Mouse (Mus musculus) liver, embryonic 14.5 days (tissue): Measurements from ENCODE around the gene Lbr. TPM values are rescaled to one million over a fixed set of nuclear protein-coding genes. Genes with fewer than 3 reads are reported as not detected.

Source experiments
- ATAC-seq: fragments of 200-750 bp; cut with Nextera tagmentation; 2 replicates; pipeline ENCODE4 v1.8.0; 2017; ENCODE audit warnings: moderate number of reproducible peaks, mild to moderate bottlenecking, moderate library complexity; ENCODE audit not compliant: insufficient read depth
- DNase-seq, 3 experiments: peaks; one replicate each; pipeline ENCODE4 v3.0.0-alpha.2; 2012 to 2013; ENCODE audit warnings: low read depth in 3 of 3, low spot score in 3 of 3
- H3K27ac ChIP-seq: fragments of 300-500 bp; sonication (generic); 2 replicates; pipeline ENCODE4 v1.5.1; 2014; ENCODE audit warnings: moderate library complexity, mild to moderate bottlenecking, control low read depth, inconsistent platforms
- H3K27me3 ChIP-seq: fragments of 300-500 bp; sonication (generic); 2 replicates; pipeline ENCODE4 v1.6.1; 2014; ENCODE audit warnings: mild to moderate bottlenecking, low read length, moderate library complexity; ENCODE audit not compliant: control insufficient read depth, insufficient read depth
- H3K36me3 ChIP-seq: fragments of 300-500 bp; sonication (generic); replicated peaks from 2 replicates; pipeline ENCODE4 v1.6.1; 2014; ENCODE audit warnings: low read depth; ENCODE audit not compliant: control insufficient read depth, insufficient read depth
- H3K4me1 ChIP-seq, 2 experiments: fragments of 200-500 bp in 1 of 2; fragments of 300-500 bp in 1 of 2; sonication (generic) in 1 of 2; replicated peaks; 2 replicates each; pipeline ENCODE4 v1.6.1; 2012 to 2014; ENCODE audit warnings: antibody characterized with exemption in 1 of 2, inconsistent platforms in 1 of 2, low read length in 1 of 2; ENCODE audit not compliant: control insufficient read depth in 2 of 2, insufficient read depth in 2 of 2
- H3K4me2 ChIP-seq: fragments of 300-500 bp; sonication (generic); 2 replicates; pipeline ENCODE4 v1.6.1; 2014; ENCODE audit warnings: low read depth, mild to moderate bottlenecking, control low read depth, moderate library complexity
- H3K4me3 ChIP-seq, 2 experiments: fragments of 200-500 bp in 1 of 2; fragments of 300-500 bp in 1 of 2; sonication (generic) in 1 of 2; 2 replicates each; pipeline ENCODE4 v1.5.1; 2012 to 2014; ENCODE audit warnings: low read depth in 2 of 2, low read length in 2 of 2, mild to moderate bottlenecking in 2 of 2, control low read depth in 1 of 2, inconsistent platforms in 1 of 2, moderate library complexity in 1 of 2; ENCODE audit not compliant: insufficient read depth in 1 of 2
- H3K9ac ChIP-seq: fragments of 300-500 bp; sonication (generic); replicated peaks from 2 replicates; pipeline ENCODE4 v1.6.1; 2014; ENCODE audit warnings: mild to moderate bottlenecking, control low read depth, moderate library complexity
- H3K9me3 ChIP-seq: fragments of 300-500 bp; sonication (generic); 2 replicates; pipeline ENCODE4 v1.6.1; 2016; ENCODE audit warnings: low read length, mixed read lengths; ENCODE audit not compliant: control insufficient read depth
- CTCF ChIP-seq: IDR thresholded peaks from 2 replicates; pipeline ENCODE4 v1.5.1; 2016; ENCODE audit warnings: antibody characterized with exemption, low read depth, control low read depth
- EP300 ChIP-seq: IDR thresholded peaks from 2 replicates; pipeline ENCODE4 v1.6.1; 2016; ENCODE audit warnings: antibody characterized with exemption, low read depth
- WGBS: fragments of 180-500 bp; shearing (Covaris S2); extraction: QIAGEN DNeasy Blood & Tissue Kit; methylation state at CpG from one replicate; pipeline ENCODE4 v1.1.7; 2014; ENCODE audit not compliant: insufficient replicate concordance; 5-methylcytosine and 5-hydroxymethylcytosine counted together
- polyA plus RNA-seq, 2 experiments: library from polyadenylated mRNA; depleted of rRNA in 1 of 2; stranded (reverse) in 1 of 2; unstranded in 1 of 2; fragments of >200 nt; fragmentation: Nextera tagmentation in 1 of 2; extraction: Ambion mirVana in 1 of 2; gene quantifications; 2 replicates each; pipeline versions ENCODE4 v1.2.1 to v1.2.3; 2012 to 2014

Lbr gene
- polyA plus RNA-seq, 2 experiments, result 65.7 to 259 TPM

DNA sequence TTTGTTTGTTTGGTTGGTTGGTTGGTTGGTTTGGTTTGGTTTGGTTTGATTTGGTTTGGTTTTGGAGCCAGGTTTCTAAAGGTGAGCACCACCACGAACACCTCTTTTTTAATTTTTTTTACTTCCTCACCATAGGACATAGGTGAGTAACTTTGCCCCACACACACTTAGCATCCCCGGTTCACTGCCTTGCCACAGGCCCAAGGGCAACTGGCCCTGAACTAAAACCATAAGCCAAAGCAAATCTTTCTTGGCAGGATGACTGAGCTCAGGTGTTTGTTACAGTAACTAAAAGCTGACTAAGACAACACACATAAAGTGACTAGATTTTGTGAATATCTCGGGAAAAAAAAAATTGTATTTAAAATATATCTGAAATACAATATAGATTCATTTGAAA is 4.5 kb upstream of the Lbr start:
- TF ChIP-seq EP300 (no peak), CTCF (no peak)
- no peak for ATAC-seq
- H3K36me3 ChIP-seq, result no peaks in the 10 kb centered on the region

DNA sequence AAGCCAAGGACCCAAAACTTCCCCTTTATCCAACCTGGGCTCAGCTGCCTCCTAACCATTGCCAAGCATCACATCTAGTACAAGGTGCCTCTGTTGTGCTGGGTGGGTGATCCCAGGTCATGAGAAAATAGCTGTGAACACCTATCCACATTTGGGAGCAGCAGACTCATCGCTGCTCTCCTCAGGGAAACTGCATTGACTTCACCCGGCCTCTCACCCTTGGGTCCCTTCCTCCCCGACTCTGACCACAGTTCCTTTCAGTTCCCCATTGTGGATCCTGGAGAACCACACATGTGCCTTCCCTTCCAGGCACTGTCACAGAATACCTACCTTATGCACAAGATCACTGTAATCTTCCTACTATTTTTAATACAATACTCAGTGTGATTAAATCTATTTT is 2.9 kb upstream of the Lbr start:
- ATAC-seq (no peak), DNase-seq (no peak)
- Histone ChIP-seq H3K9ac (no peak overlapping the region), H3K4me3 (no peak overlapping the region), H3K4me1 (peaks cover 8 to 17% of the 10 kb centered on the region in 2 experiments), H3K36me3 (no peaks in the 10 kb centered on the region), H3K27me3 (no peaks in the 10 kb centered on the region), H3K27ac (no peak overlapping the region), H3K9me3 (no peaks in the 10 kb centered on the region), H3K4me2 (no peak overlapping the region)
- no peak for TF ChIP-seq CTCF
- no peak for TF ChIP-seq EP300
- 31% methylated on average over 3 of the region's 3 CpGs for WGBS

More for the DNA sequence above, 4.5 kb upstream of the Lbr start:
- 72% methylated on average over 3 of the region's 3 CpGs for WGBS
- Histone ChIP-seq H3K4me3 (no peak overlapping the region), H3K27me3 (no peaks in the 10 kb centered on the region), H3K27ac (no peak overlapping the region), H3K4me1 (peaks cover 8 to 17% of the 10 kb centered on the region in 2 experiments), H3K4me2 (no peak overlapping the region), H3K9ac (no peak overlapping the region), H3K9me3 (no peaks in the 10 kb centered on the region)
- DNase-seq, result no peak

DNA sequence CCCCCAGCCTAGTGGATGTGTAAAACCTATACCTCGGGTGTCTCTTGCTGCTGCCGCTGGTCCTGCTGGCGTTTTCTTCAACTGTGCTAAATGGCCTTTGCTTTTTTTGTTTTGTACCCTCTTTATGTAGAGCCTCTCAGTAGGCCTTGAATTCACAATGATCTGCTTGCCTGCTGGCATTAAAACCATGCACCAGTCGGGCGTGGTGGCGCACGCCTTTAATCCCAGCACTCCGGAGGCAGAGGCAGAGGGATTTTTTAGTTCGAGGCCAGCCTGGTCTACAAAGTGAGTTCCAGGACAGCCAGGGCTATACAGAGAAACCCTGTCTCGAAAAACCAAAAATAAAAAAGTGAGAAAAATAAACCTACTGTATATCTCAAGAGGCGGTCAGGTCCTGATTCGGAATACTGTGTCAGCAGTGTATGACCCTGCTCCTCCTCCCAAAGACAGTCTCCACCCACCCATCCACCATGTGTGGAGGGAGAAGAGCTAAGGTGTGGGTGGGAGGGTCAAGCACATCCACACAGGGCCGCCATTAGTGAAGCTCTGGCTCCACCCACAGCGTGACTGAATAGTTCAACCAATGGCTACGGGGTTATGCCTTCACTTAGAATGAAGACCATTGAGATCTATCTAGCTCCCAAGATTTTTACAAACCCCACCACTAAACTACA is 2.2 kb upstream of the Lbr start:
- no peaks in the 10 kb centered on the region for H3K27me3 ChIP-seq
- H3K27ac ChIP-seq, result no peak overlapping the region
- ATAC-seq (no peak), DNase-seq (no peak)
- no peak overlapping the region for H3K9ac ChIP-seq
- H3K9me3 ChIP-seq, result no peaks in the 10 kb centered on the region
- no peak overlapping the region for H3K4me3 ChIP-seq
- TF ChIP-seq EP300 (no peak), CTCF (no peak)
- WGBS, result 82% methylated on average over 15 of the region's 15 CpGs
- H3K4me1 ChIP-seq, result peaks cover 8 to 21% of the 10 kb centered on the region in 2 experiments
- no peak overlapping the region for H3K4me2 ChIP-seq
- H3K36me3 ChIP-seq, result no peaks in the 10 kb centered on the region; the same call in 1 of the 2 replicates

DNA sequence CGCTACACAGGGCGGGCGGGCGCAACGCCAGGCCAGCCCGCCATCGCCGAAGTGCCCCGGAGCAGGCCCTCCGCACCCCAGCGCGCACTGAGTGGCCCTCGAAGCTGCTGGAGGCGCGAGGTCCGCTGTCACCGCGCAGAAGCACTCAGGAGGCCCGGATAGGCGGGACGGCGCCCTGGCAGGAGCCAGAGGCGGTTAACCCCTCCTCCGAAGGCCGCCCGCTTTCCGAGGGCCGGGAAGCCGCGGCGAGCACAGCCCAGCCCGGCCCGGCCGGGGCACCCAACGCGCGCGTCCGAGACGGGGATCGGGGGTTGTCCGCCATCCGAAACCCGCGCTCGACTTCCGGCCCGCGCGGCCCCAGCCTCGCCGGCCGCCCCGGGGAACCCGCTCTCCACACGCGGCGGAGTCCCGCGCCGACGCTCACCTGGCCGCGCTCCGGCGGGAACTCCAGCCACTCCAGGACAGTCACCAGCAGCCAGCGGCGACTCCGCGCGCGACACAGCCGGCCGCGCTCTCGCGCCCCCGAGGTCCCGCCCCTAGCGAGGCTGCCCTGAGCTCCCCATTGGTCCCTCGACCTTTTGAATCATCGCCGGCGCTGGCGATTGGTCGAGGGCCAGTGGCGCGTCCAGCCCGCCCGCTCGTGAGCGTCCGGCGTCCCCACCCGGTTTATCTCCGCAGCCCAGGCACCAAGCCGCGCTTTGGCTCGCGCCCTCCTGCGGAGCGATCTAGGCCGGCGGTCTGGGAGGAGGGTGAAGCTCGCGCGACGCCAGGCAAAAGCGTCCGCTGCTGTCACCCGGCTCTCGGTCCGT is 778 bp downstream of the Lbr start:
- Histone ChIP-seq H3K9ac (peak overlapping the region; percentile 98), H3K27me3 (no peaks in the 10 kb centered on the region), H3K36me3 (peaks cover 25% of the 10 kb centered on the region), H3K9me3 (no peaks in the 10 kb centered on the region), H3K4me2 (peak overlapping the region; percentile 85), H3K4me1 (peaks cover 16 to 33% of the 10 kb centered on the region in 2 experiments), H3K4me3 (peak overlapping the region; percentile 94 to 100), H3K27ac (peak overlapping the region; percentile 95)
- DNase-seq (peak; percentile 95 to 96 (median 96)), ATAC-seq (peak; percentile 95)
- under 1% methylated on average over 101 of the region's 113 CpGs for WGBS
- peak; percentile 81 for TF ChIP-seq EP300
- peak; percentile 67 for TF ChIP-seq CTCF

GRCm38 (mm10) chr1:181841396-181841795 is 1.4 kb downstream of the Lbr start:
- Histone ChIP-seq H3K4me3 (peak overlapping the region; percentile 94 to 100), H3K4me1 (peaks cover 16 to 33% of the 10 kb centered on the region in 2 experiments)
- under 1% methylated on average over 16 of the region's 16 CpGs for WGBS

More at GRCm38 (mm10) chr1:181841396-181841795, 1.4 kb downstream of the Lbr start:
- DNase-seq (peak in 1 of 3 experiments; percentile 30), ATAC-seq (no peak)
- peak overlapping the region; percentile 83 for H3K27ac ChIP-seq
- H3K4me2 ChIP-seq, result peak overlapping the region; percentile 85
- H3K9me3 ChIP-seq, result no peaks in the 10 kb centered on the region
- H3K36me3 ChIP-seq, result peaks cover 31% of the 10 kb centered on the region
- H3K9ac ChIP-seq, result peak overlapping the region; percentile 98
- TF ChIP-seq CTCF (no peak), EP300 (no peak)
- H3K27me3 ChIP-seq, result no peaks in the 10 kb centered on the region
